Mouse (Mus musculus) MEL (cell line): ENCODE measurements around the gene Mitf. TPM values are rescaled to one million over a fixed set of nuclear protein-coding genes. Genes with fewer than 3 reads are reported as not detected.

Experiments used
- DNase-seq: peaks from one replicate; pipeline ENCODE4 v3.0.0; 2011; ENCODE audit warnings: low read depth, low spot score
- H3K27ac ChIP-seq: 2 replicates; pipeline ENCODE4 v1.5.1; 2012; ENCODE audit warnings: low read depth, mild to moderate bottlenecking, control low read depth, low read length, moderate library complexity; ENCODE audit not compliant: control insufficient read depth
- H3K27me3 ChIP-seq, 2 experiments: fragments of 150-350 bp in 1 of 2; sonication (generic) in 1 of 2; 2 replicates each; pipeline ENCODE4 v1.6.1; 2012; ENCODE audit warnings: low read length in 2 of 2, mild to moderate bottlenecking in 2 of 2, improper control_type of control experiment in 1 of 2, moderate library complexity in 1 of 2; ENCODE audit not compliant: insufficient read depth in 2 of 2, control insufficient read depth in 1 of 2
- H3K36me3 ChIP-seq, 2 experiments: 2 replicates each; pipeline ENCODE4 v1.6.1; 2012 to 2014; ENCODE audit warnings: low read length in 2 of 2, improper control_type of control experiment in 1 of 2, inconsistent platforms in 1 of 2, mild to moderate bottlenecking in 1 of 2; ENCODE audit not compliant: insufficient read depth in 2 of 2, control insufficient read depth in 1 of 2
- H3K4me1 ChIP-seq, 2 experiments: fragments of 150-350 bp in 1 of 2; sonication (generic) in 1 of 2; 2 replicates each; pipeline ENCODE4 v1.6.1; 2012; ENCODE audit warnings: low read length in 2 of 2, improper control_type of control experiment in 1 of 2, mild to moderate bottlenecking in 1 of 2; ENCODE audit not compliant: insufficient read depth in 2 of 2, control insufficient read depth in 1 of 2
- H3K4me3 ChIP-seq, 2 experiments: fragments of 150-350 bp in 1 of 2; sonication (generic) in 1 of 2; 2 replicates each; pipeline ENCODE4 v1.5.1; 2012; ENCODE audit warnings: low read depth in 2 of 2, low read length in 2 of 2, mild to moderate bottlenecking in 2 of 2, moderate library complexity in 2 of 2, control low read depth in 1 of 2, improper control_type of control experiment in 1 of 2; ENCODE audit not compliant: control insufficient read depth in 1 of 2, insufficient read depth in 1 of 2
- H3K79me2 ChIP-seq: 2 replicates; pipeline ENCODE4 v1.6.1; 2012; ENCODE audit warnings: mild to moderate bottlenecking, low read length, moderate library complexity; ENCODE audit not compliant: control insufficient read depth, poor library complexity, insufficient read depth
- H3K9ac ChIP-seq: 2 replicates; pipeline ENCODE4 v1.6.1; 2012; ENCODE audit warnings: low read depth, mild to moderate bottlenecking, control low read depth, low read length, moderate library complexity; ENCODE audit not compliant: control insufficient read depth, poor library complexity, severe bottlenecking
- H3K9me3 ChIP-seq: fragments of 150-350 bp; sonication (generic); replicated peaks from 2 replicates; pipeline ENCODE4 v1.6.1; 2012; ENCODE audit warnings: mild to moderate bottlenecking, low read length, improper control_type of control experiment, moderate library complexity; ENCODE audit not compliant: insufficient read depth
- BHLHE40 ChIP-seq: IDR thresholded peaks from 2 replicates; pipeline ENCODE4 v1.6.1; 2012; ENCODE audit warnings: low read depth, mild to moderate bottlenecking, inconsistent platforms, low read length, improper control_type of control experiment, borderline replicate concordance
- CHD1 ChIP-seq: IDR thresholded peaks from 2 replicates; pipeline ENCODE4 v1.6.1; 2012; ENCODE audit warnings: low read depth, mild to moderate bottlenecking, inconsistent platforms, low read length, improper control_type of control experiment
- CHD2 ChIP-seq: IDR thresholded peaks from 2 replicates; pipeline ENCODE4 v1.6.1; 2011; ENCODE audit warnings: low read length, improper control_type of control experiment
- E2F4 ChIP-seq: IDR thresholded peaks from 2 replicates; pipeline ENCODE4 v1.6.1; 2011; ENCODE audit warnings: low read depth, low read length, improper control_type of control experiment, borderline replicate concordance
- ELF1 ChIP-seq: IDR thresholded peaks from 2 replicates; pipeline ENCODE4 v1.6.1; 2014; ENCODE audit warnings: low read depth, mild to moderate bottlenecking, inconsistent platforms, low read length, improper control_type of control experiment, moderate library complexity
- GABPA ChIP-seq: IDR thresholded peaks from 2 replicates; pipeline ENCODE4 v1.6.1; 2012; ENCODE audit warnings: low read depth, mild to moderate bottlenecking, inconsistent platforms, low read length, improper control_type of control experiment, moderate library complexity
- GATA1 ChIP-seq: IDR thresholded peaks from 2 replicates; pipeline ENCODE4 v1.6.1; 2011; ENCODE audit warnings: low read depth, low read length, improper control_type of control experiment
- HCFC1 ChIP-seq: IDR thresholded peaks from 2 replicates; pipeline ENCODE4 v1.6.1; 2012; ENCODE audit warnings: low read depth, mild to moderate bottlenecking, inconsistent platforms, low read length, improper control_type of control experiment, moderate library complexity
- KAT2A ChIP-seq: conservative IDR thresholded peaks from 2 replicates; pipeline ENCODE4 v1.6.1; 2012; ENCODE audit warnings: low read depth, low read length, improper control_type of control experiment, inconsistent platforms
- MAFK ChIP-seq: IDR thresholded peaks from 2 replicates; pipeline ENCODE4 v1.6.1; 2011; ENCODE audit warnings: low read depth, mild to moderate bottlenecking, low read length, improper control_type of control experiment, borderline replicate concordance
- MAX ChIP-seq: IDR thresholded peaks from 2 replicates; pipeline ENCODE4 v1.6.1; 2011; ENCODE audit warnings: low read length, improper control_type of control experiment
- MEF2A ChIP-seq: IDR thresholded peaks from 2 replicates; pipeline ENCODE4 v1.6.1; 2014; ENCODE audit warnings: low read depth, mild to moderate bottlenecking, inconsistent platforms, low read length, improper control_type of control experiment; ENCODE audit not compliant: poor library complexity, insufficient replicate concordance, severe bottlenecking; ENCODE audit errors: extremely low read depth
- NELFE ChIP-seq: IDR thresholded peaks from 2 replicates; pipeline ENCODE4 v1.6.1; 2011; ENCODE audit warnings: low read depth, low read length, improper control_type of control experiment
- NRF1 ChIP-seq: IDR thresholded peaks from 2 replicates; pipeline ENCODE4 v1.6.1; 2014; ENCODE audit warnings: low read depth, mild to moderate bottlenecking, inconsistent platforms, low read length, improper control_type of control experiment, moderate library complexity; ENCODE audit not compliant: poor library complexity, insufficient read depth, severe bottlenecking
- POLR2A ChIP-seq, 2 experiments: IDR thresholded peaks; 2 replicates each; pipeline ENCODE4 v1.6.1; 2011 to 2012; ENCODE audit warnings: low read length in 2 of 2, mild to moderate bottlenecking in 2 of 2, control low read depth in 1 of 2, improper control_type of control experiment in 1 of 2, low read depth in 1 of 2, moderate library complexity in 1 of 2; ENCODE audit not compliant: control insufficient read depth in 1 of 2, insufficient read depth in 1 of 2, poor library complexity in 1 of 2
- POLR2AphosphoS2 ChIP-seq: IDR thresholded peaks from 2 replicates; pipeline ENCODE4 v1.6.1; 2011; ENCODE audit warnings: low read length, improper control_type of control experiment
- RAD21 ChIP-seq: IDR thresholded peaks from 2 replicates; pipeline ENCODE4 v1.6.1; 2011; ENCODE audit warnings: mild to moderate bottlenecking, low read depth, low read length, improper control_type of control experiment
- RCOR1 ChIP-seq: IDR thresholded peaks from 2 replicates; pipeline ENCODE4 v1.6.1; 2012; ENCODE audit warnings: low read depth, mild to moderate bottlenecking, inconsistent platforms, low read length, improper control_type of control experiment
- TBP ChIP-seq: IDR thresholded peaks from 2 replicates; pipeline ENCODE4 v1.8.0; 2011; ENCODE audit warnings: low read depth, low read length, improper control_type of control experiment
- TCF12 ChIP-seq: IDR thresholded peaks from 2 replicates; pipeline ENCODE4 v1.6.1; 2014; ENCODE audit warnings: low read depth, mild to moderate bottlenecking, inconsistent platforms, low read length, improper control_type of control experiment, moderate library complexity
- UBTF ChIP-seq: IDR thresholded peaks from 2 replicates; pipeline ENCODE4 v1.6.1; 2012; ENCODE audit warnings: low read depth, mild to moderate bottlenecking, inconsistent platforms, low read length, improper control_type of control experiment, moderate library complexity, borderline replicate concordance; ENCODE audit not compliant: insufficient read depth
- USF1 ChIP-seq: IDR thresholded peaks from 2 replicates; pipeline ENCODE4 v1.6.1; 2014; ENCODE audit warnings: low read depth, mild to moderate bottlenecking, inconsistent platforms, low read length, improper control_type of control experiment, moderate library complexity
- USF2 ChIP-seq, 2 experiments: IDR thresholded peaks; 2 replicates each; pipeline ENCODE4 v1.6.1; 2011 to 2012; ENCODE audit warnings: improper control_type of control experiment in 2 of 2, low read length in 2 of 2, borderline replicate concordance in 1 of 2, inconsistent platforms in 1 of 2, low read depth in 1 of 2, mild to moderate bottlenecking in 1 of 2; ENCODE audit not compliant: insufficient read depth in 1 of 2
- ZKSCAN1 ChIP-seq: IDR thresholded peaks from 2 replicates; pipeline ENCODE4 v1.6.1; 2012; ENCODE audit warnings: low read depth, mild to moderate bottlenecking, inconsistent platforms, low read length, improper control_type of control experiment, moderate library complexity
- polyA plus RNA-seq, 2 experiments: library from polyadenylated mRNA; stranded (reverse) in 1 of 2; unstranded in 1 of 2; fragments of >175 nt in 1 of 2; fragments of >200 nt in 1 of 2; gene quantifications; 2 replicates each; pipeline versions ENCODE4 v1.2.1 to v1.2.4; 2012; ENCODE audit warnings: low replicate concordance in 2 of 2, low read depth in 1 of 2; ENCODE audit not compliant: insufficient read length in 2 of 2, insufficient read depth in 1 of 2, missing spikeins in 1 of 2
- total RNA-seq: library from RNA; depleted of rRNA; stranded (reverse); fragments of 300-350 nt; gene quantifications from 2 replicates; pipeline ENCODE4 v1.2.3, GENCODE M21; 2012

Mitf gene
- total and polyA plus RNA-seq, 3 experiments, result 1.8 to 2.1 TPM; not detected in 1

GRCm38 (mm10) chr6:97781316-97781715 lies 25.5 kb upstream of the Mitf start:
- Histone ChIP-seq H3K9me3 (no peaks in the 10 kb centered on the region), H3K36me3 (no peaks in the 10 kb centered on the region), H3K27me3 (no peaks in the 10 kb centered on the region; a peak in 1 of 4 replicates), H3K27ac (no peak overlapping the region), H3K4me3 (no peak overlapping the region)
- DNase-seq, result no peak
- TF ChIP-seq KAT2A (no peak), POLR2AphosphoS2 (no peak), ZKSCAN1 (no peak), CHD1 (no peak), E2F4 (no peak), MAX (no peak), UBTF (no peak), TBP (no peak), TCF12 (no peak), MEF2A (no peak), HCFC1 (no peak), RCOR1 (no peak), USF2 (IDR thresholded peaks at IDR 0.05; ENCODE audit: borderline replicate concordance in 1 of 2, insufficient read depth in 1 of 2, low read depth in 1 of 2, low read length in 2 of 2) (no peak), NRF1 (no peak)
- TF ChIP-seq, all 39 proteins: peak for 0
- H3K9ac ChIP-seq, result no peak overlapping the region
- no peaks in the 10 kb centered on the region for H3K4me1 ChIP-seq
- no peaks in the 10 kb centered on the region for H3K79me2 ChIP-seq

GRCm38 (mm10) chr6:97782291-97782690 lies 24.6 kb upstream of the Mitf start:
- TF ChIP-seq ELF1, result no peak
- no peak for TF ChIP-seq MAFK
- TF ChIP-seq RCOR1, result no peak
- TF ChIP-seq TBP, result no peak
- no peak for TF ChIP-seq CHD2
- no peak for TF ChIP-seq BHLHE40
- no peak for TF ChIP-seq USF1
- TF ChIP-seq POLR2A (IDR thresholded peaks at IDR 0.05; ENCODE audit: control insufficient read depth in 1 of 2, insufficient read depth in 1 of 2, low read depth in 1 of 2, low read length in 2 of 2, poor library complexity in 1 of 2), result no peak
- no peak for TF ChIP-seq UBTF
- no peak for TF ChIP-seq GABPA
- TF ChIP-seq HCFC1, result no peak
- TF ChIP-seq RAD21, result no peak
- TF ChIP-seq E2F4, result no peak
- no peak for TF ChIP-seq GATA1
- TF ChIP-seq NELFE, result no peak
- TF ChIP-seq, all 39 proteins: peak for 0
- Histone ChIP-seq H3K27me3 (no peaks in the 10 kb centered on the region; a peak in 1 of 4 replicates), H3K79me2 (no peaks in the 10 kb centered on the region), H3K4me3 (no peak overlapping the region), H3K9me3 (no peaks in the 10 kb centered on the region), H3K27ac (no peak overlapping the region), H3K36me3 (no peaks in the 10 kb centered on the region), H3K9ac (no peak overlapping the region), H3K4me1 (no peaks in the 10 kb centered on the region)
- DNase-seq, result no peak
